Mouse (Mus musculus): ENCODE data around the gene Gm37596. TPM values are rescaled to one million over a fixed set of nuclear protein-coding genes. Genes with fewer than 3 reads are reported as not detected.
"Not testable (repeated sequence)": the region's sequence is repeated elsewhere in the genome, so short reads cannot be mapped to it uniquely, and the experiment has no call there.

The Gm37596 gene
- not detected in 2 replicates for polyA plus RNA-seq (2012; rRNA removed)

DNA sequence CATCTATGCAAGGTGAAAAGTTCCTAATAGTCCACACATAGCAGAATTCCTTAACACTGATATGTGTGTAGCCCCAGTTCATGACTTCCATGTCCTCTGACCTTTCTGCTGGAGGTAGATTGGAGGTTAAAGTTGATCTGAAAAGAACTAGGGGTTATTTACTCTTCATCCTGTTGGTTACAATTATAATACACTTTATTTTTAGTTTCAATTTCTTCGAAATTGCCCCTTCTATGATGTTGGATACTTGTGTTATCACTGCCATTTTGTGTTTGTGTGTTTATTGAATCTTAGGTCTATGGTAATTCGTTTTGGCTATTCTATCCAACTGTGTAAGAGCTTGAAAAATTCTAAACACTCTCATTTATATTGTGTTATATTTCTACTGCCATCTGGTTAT is at the start of gene Gm37596:
Gene Gm37596 (minus strand): TSS at position 101 of the 400 bp plus-strand sequence.
- DNase-seq (ENCODE audit: low read depth) = not testable (repeated sequence)

DNA sequence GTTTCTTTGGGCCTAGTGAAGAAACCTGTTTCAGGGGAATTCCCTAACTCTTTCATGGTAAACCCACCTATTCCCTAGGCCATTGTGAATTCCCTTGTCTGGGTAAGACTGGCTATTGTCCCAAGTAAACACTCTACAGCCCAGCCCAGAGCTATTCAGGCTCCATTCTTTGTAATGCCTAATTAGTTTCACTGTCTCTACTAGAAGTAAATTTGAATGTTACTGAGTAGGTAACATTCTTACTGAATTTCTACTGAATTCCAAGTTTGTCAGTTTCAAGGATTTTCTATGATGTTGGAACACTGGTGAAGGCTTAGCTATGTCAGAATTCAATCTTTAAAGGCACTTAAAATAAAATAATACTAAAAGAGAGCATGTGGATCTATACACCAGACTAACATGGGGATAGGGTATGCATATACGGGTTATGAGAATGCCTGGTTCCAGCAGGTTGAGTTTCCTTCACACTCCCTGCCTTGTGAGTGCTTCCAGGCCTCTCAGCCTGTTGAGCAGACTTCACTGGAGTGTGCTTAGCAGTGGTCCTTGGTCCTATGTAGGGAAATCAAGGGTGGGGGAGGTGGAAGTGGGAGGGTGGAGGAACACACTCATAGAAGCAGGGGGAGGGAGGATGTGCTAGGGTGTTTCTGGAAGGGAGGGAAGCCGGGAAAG is 16.2 kb upstream of the Gm37596 start:
- not testable (repeated sequence) for DNase-seq (ENCODE audit: low read depth)

DNA sequence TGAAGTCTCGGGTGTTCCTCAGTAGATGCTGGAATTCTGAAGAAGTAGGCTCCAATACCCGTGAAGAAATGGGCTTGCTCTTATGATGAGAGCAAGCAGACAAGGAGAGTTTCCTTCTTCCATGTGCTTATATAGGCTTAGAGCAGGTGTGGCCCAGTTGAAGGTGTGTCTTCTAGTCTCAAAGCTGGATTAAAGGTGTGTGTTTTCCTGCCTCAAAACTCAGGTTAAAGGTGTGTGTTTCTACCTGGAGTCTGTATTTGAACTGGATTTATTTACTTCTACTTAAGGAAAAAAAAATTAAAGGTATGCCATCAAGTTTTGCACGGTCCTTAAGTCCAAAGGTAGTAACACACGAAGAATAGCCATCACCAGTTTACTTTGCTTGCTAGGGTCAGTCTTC is 16.7 kb downstream of the Gm37596 start, which contains the start of gene Tdpoz1:
Gene Tdpoz1 (minus strand): TSS at position 101 of the 400 bp plus-strand sequence.
- DNase-seq (ENCODE audit: low read depth) = not testable (repeated sequence)

DNA sequence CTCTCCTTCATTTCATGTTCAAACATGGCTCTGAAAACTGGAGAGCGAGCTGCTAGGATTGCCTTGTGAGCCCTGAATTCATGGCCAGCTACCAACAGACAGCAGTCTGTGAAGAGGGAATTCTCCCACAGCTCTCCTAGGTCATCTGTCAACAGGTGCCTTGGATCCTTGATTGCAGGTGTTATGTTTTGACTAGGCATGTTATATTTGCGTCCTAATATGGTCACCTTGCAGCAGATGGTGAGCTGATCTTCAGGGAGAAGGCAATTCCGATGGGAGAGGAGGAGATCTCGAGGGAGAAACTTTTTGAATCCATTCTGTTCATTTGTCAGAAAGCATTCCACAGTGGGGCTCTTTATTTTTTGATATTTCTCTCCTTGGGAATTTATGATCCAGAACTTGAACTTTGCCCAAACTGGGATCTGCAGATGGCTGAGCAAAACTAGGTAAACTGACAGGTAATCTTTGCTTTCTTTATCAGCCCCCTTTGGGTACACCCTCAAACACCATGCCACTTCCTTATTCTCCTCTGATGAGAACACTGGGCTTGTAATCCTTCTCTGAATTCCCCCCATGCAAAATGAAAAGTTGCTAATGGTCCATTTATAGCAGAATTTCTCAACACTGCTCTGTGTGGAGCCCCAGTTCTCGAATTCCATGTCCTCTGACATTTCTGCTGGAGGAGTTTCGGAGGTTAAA is 21.9 kb downstream of the Gm37596 start:
- not testable (repeated sequence) for DNase-seq (ENCODE audit: low read depth)

DNA sequence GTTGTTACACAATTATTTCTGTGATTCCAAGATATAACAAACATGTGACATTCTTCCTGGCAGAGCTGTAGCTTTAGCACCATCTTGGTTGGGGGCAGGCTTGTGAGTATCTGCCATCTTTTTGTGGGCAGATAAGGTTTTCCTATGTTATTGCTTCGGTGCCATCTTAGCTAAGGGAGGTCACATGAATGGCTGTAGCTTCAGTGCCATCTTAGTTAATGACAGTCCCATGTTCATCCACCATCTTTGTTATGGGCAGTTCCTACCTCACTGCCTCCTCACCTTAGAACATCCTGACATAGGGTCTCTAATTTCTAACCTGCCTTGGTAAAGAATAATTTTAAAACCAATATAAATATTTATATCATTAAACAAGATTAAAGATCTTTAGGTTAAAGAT is 38.6 kb downstream of the Gm37596 start:
- no peak for DNase-seq (ENCODE audit: low read depth)

DNA sequence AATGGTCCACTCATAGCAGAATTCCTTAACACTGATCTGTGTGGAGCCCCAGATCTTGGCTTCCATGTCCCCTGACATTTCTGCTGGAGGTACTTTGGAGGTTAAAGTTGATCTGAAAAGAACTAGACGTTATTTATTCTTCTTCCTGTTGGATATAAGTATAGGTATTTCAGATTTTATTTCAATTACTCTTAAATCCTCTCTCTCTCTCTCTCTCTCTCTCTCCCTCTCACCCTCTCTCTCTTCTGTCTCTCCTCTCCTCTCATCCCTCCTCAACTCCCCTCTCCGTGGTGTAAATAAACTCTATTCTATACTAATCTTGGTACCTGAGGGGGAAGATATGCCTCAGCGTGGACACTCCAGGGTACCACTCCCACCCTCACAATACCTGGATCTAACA is 40.3 kb downstream of the Gm37596 start, which contains the start of gene Tdpoz2:
Gene Tdpoz2 (minus strand): TSS at position 101 of the 400 bp plus-strand sequence.
- no peak for DNase-seq (ENCODE audit: low read depth)

Other genes with a start within 250 kb of the Gm37596 start
- 0.11 and 0.32 TPM in 2 replicates for gene Tchhl1, start 224.3 kb downstream of the Gm37596 start, polyA plus RNA-seq (2012; rRNA removed)
- 596 and 600 TPM in 2 replicates for gene S100a11, start 172.6 kb downstream of the Gm37596 start, polyA plus RNA-seq (2012; rRNA removed)
- 99.9 and 141 TPM in 2 replicates for gene S100a10, start 138.0 kb downstream of the Gm37596 start, polyA plus RNA-seq (2012; rRNA removed)
- not detected in 2 replicates for gene Tdpoz2, start 40.4 kb downstream of the Gm37596 start, polyA plus RNA-seq (2012; rRNA removed)
- gene Tdpoz1, start 16.8 kb downstream of the Gm37596 start, polyA plus RNA-seq (2012; rRNA removed) = not detected in 2 replicates
- gene Gm5773, start 79.9 kb upstream of the Gm37596 start, polyA plus RNA-seq (2012; rRNA removed) = not detected in 2 replicates
- gene Tdpoz4, start 103.3 kb upstream of the Gm37596 start, polyA plus RNA-seq (2012; rRNA removed) = not detected in 2 replicates
- not detected in 2 replicates for gene Tdpoz3, start 132.9 kb upstream of the Gm37596 start, polyA plus RNA-seq (2012; rRNA removed)